Mouse (Mus musculus) limb, embryonic 14.5 days (tissue): ENCODE data around the gene Nrip2. TPM values are rescaled to one million over a fixed set of nuclear protein-coding genes. Genes with fewer than 3 reads are reported as not detected.
A peak's percentile ranks its signal among the peaks of the same experiment; 100 is the strongest.

Experiments used
- ATAC-seq: fragments of 200-750 bp; cut with Nextera tagmentation; 2 replicates; pipeline ENCODE4 v1.8.0; 2017; ENCODE audit warnings: low read depth, moderate number of reproducible peaks, moderate TSS enrichment; ENCODE audit not compliant: low FRiP score
- DNase-seq: peaks from one replicate; pipeline ENCODE4 v3.0.0-alpha.2; 2015; ENCODE audit warnings: low spot score
- H3K27ac ChIP-seq: fragments of 300-500 bp; sonication (generic); replicated peaks from 2 replicates; pipeline ENCODE4 v1.5.1; 2014; ENCODE audit warnings: low read depth, mild to moderate bottlenecking, low read length, moderate library complexity, mixed read lengths
- H3K27me3 ChIP-seq: fragments of 300-500 bp; sonication (generic); 2 replicates; pipeline ENCODE4 v1.6.1; 2014; ENCODE audit warnings: low read length, mixed read lengths; ENCODE audit not compliant: control insufficient read depth, insufficient read depth
- H3K36me3 ChIP-seq: fragments of 300-500 bp; sonication (generic); 2 replicates; pipeline ENCODE4 v1.6.1; 2014; ENCODE audit warnings: mild to moderate bottlenecking, low read length, moderate library complexity, mixed read lengths; ENCODE audit not compliant: control insufficient read depth, insufficient read depth
- H3K4me1 ChIP-seq: fragments of 300-500 bp; sonication (generic); 2 replicates; pipeline ENCODE4 v1.6.1; 2014; ENCODE audit warnings: antibody characterized with exemption, low read length, mixed read lengths; ENCODE audit not compliant: control insufficient read depth, insufficient read depth
- H3K4me2 ChIP-seq: fragments of 300-500 bp; sonication (generic); replicated peaks from 2 replicates; pipeline ENCODE4 v1.6.1; 2014; ENCODE audit warnings: low read depth, mild to moderate bottlenecking, low read length, moderate library complexity; ENCODE audit not compliant: severe bottlenecking
- H3K4me3 ChIP-seq: fragments of 300-500 bp; sonication (generic); replicated peaks from 2 replicates; pipeline ENCODE4 v1.5.1; 2014; ENCODE audit warnings: low read length
- H3K9ac ChIP-seq: fragments of 300-500 bp; sonication (generic); 2 replicates; pipeline ENCODE4 v1.6.1; 2014; ENCODE audit warnings: mild to moderate bottlenecking, low read depth, low read length, moderate library complexity; ENCODE audit not compliant: severe bottlenecking
- H3K9me3 ChIP-seq: fragments of 300-500 bp; sonication (generic); 2 replicates; pipeline ENCODE4 v1.6.1; 2016; ENCODE audit warnings: low read length; ENCODE audit not compliant: control insufficient read depth
- POLR2A ChIP-seq: fragments of 200-500 bp; IDR thresholded peaks from 2 replicates; pipeline ENCODE4 v1.8.0; 2012; ENCODE audit warnings: inconsistent platforms, mild to moderate bottlenecking, moderate library complexity, borderline replicate concordance; ENCODE audit not compliant: insufficient read depth, insufficient read length; ENCODE audit errors: extremely low read depth
- WGBS: fragments of 180-500 bp; shearing (Covaris S2); extraction: QIAGEN DNeasy Blood & Tissue Kit; methylation state at CpG from one replicate; pipeline ENCODE4 v1.1.7; 2014; 5-methylcytosine and 5-hydroxymethylcytosine counted together
- polyA plus RNA-seq, 2 experiments: library from polyadenylated mRNA; depleted of rRNA in 1 of 2; stranded (reverse) in 1 of 2; unstranded in 1 of 2; fragments of >200 nt; fragmentation: Nextera tagmentation in 1 of 2; extraction: Ambion mirVana in 1 of 2; gene quantifications; 2 replicates each; pipeline versions ENCODE4 v1.2.1 to v1.2.3; 2012 to 2014

The Nrip2 gene
- polyA plus RNA-seq, 2 experiments, result 5.7 to 7.0 TPM

- Histone ChIP-seq H3K4me3 (no peak overlapping the region), H3K36me3 (no peaks in the 10 kb centered on the region), H3K27me3 (no peaks in the 10 kb centered on the region), H3K9me3 (no peaks in the 10 kb centered on the region), H3K4me1 (no peaks in the 10 kb centered on the region), H3K4me2 (no peak overlapping the region), H3K9ac (no peak overlapping the region), H3K27ac (no peak overlapping the region)
- no peak for ATAC-seq
- TF ChIP-seq POLR2A, result no peak
- no peak for DNase-seq
- WGBS, result 82% methylated on average over 7 of the region's 7 CpGs
These were observed 1.4 kb upstream of the Nrip2 start for GRCm38 (mm10) chr6:128397574-128398261.

- Histone ChIP-seq H3K9ac (peak overlapping the region; percentile 46), H3K4me3 (peak overlapping the region; percentile 23), H3K27ac (peak overlapping the region; percentile 67)
These were observed 507 bp downstream of the Nrip2 start for GRCm38 (mm10) chr6:128399421-128400185.

GRCm38 (mm10) chr6:128404708-128405107, 5.6 kb downstream of the Nrip2 start:
- WGBS, result 52% methylated on average over 5 of the region's 5 CpGs
- DNase-seq (no peak), ATAC-seq (peak; percentile 33; the same call in 1 of the 2 replicates)
- H3K27ac ChIP-seq, result no peak overlapping the region
- no peaks in the 10 kb centered on the region for H3K4me1 ChIP-seq
- H3K27me3 ChIP-seq, result no peaks in the 10 kb centered on the region
- H3K4me3 ChIP-seq, result no peak overlapping the region
- no peak overlapping the region for H3K9ac ChIP-seq
- TF ChIP-seq POLR2A, result no peak
- H3K36me3 ChIP-seq, result peaks cover 33% of the 10 kb centered on the region
- H3K9me3 ChIP-seq, result no peaks in the 10 kb centered on the region
- no peak overlapping the region for H3K4me2 ChIP-seq

More at GRCm38 (mm10) chr6:128399421-128400185, 507 bp downstream of the Nrip2 start:
- Histone ChIP-seq H3K4me1 (no peaks in the 10 kb centered on the region), H3K27me3 (no peaks in the 10 kb centered on the region), H3K36me3 (no peaks in the 10 kb centered on the region), H3K9me3 (no peaks in the 10 kb centered on the region), H3K4me2 (peak overlapping the region; percentile 49)
- TF ChIP-seq POLR2A, result no peak
- peak; percentile 76 for ATAC-seq
- 24% methylated on average over 13 of the region's 21 CpGs for WGBS
- peak; percentile 67 for DNase-seq

- no peak overlapping the region for H3K4me3 ChIP-seq
- no peaks in the 10 kb centered on the region for H3K9me3 ChIP-seq
- no peaks in the 10 kb centered on the region for H3K4me1 ChIP-seq
- no peak overlapping the region for H3K27ac ChIP-seq
- 83% methylated on average over 7 of the region's 7 CpGs for WGBS
- peaks cover 69% of the 10 kb centered on the region for H3K36me3 ChIP-seq
- H3K27me3 ChIP-seq, result no peaks in the 10 kb centered on the region
- no peak overlapping the region for H3K4me2 ChIP-seq
- DNase-seq (no peak), ATAC-seq (no peak)
- TF ChIP-seq POLR2A, result no peak
- H3K9ac ChIP-seq, result no peak overlapping the region
These were observed 9.5 kb downstream of the Nrip2 start for GRCm38 (mm10) chr6:128408544-128409125.

GRCm38 (mm10) chr6:128410305-128410704, 11.2 kb downstream of the Nrip2 start:
- WGBS, result 95% methylated on average over 13 of the region's 13 CpGs
- ATAC-seq, result no peak

More at GRCm38 (mm10) chr6:128410305-128410704, 11.2 kb downstream of the Nrip2 start:
- H3K27ac ChIP-seq, result no peak overlapping the region
- no peak overlapping the region for H3K9ac ChIP-seq
- no peak overlapping the region for H3K4me3 ChIP-seq
- no peak for TF ChIP-seq POLR2A
- DNase-seq, result no peak
- H3K4me1 ChIP-seq, result no peaks in the 10 kb centered on the region
- H3K9me3 ChIP-seq, result no peaks in the 10 kb centered on the region
- H3K36me3 ChIP-seq, result peaks cover 76% of the 10 kb centered on the region
- no peak overlapping the region for H3K4me2 ChIP-seq
- H3K27me3 ChIP-seq, result no peaks in the 10 kb centered on the region
